Mouse (Mus musculus): ENCODE results near the gene Pole2.

DNA sequence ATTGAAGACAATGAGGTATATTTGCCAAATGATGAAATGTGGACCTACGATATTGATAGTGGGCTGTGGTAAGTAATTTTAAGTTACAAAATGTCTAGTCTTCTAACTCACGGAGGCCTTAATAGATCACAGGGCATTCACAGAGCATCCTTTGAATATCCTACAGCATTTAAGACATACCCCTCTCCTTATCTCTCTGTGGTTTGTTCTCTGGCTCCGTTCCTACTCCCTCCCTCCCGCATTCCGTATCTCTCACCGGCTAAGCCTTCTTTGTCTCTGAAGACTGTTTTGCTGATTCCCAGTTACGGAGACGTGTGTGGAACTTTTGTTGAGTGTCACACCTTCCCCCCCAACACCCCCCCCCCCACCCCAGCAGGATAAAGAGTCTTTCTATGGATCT, 22.8 kb upstream of the Pole2 start:
- TF ChIP-seq CTCF (conservative IDR thresholded peaks at IDR 0.05; ENCODE audit: insufficient read depth, insufficient read length, low read depth, low read length): no peak
- TF ChIP-seq POLR2A (IDR thresholded peaks at IDR 0.05; ENCODE audit: low read depth, low read length): no peak
